Mouse (Mus musculus): ENCODE results near the gene Gm20721. TPM values are rescaled to one million over a fixed set of nuclear protein-coding genes. Genes with fewer than 3 reads are reported as not detected.
"Not testable (repeated sequence)": the region's sequence is repeated elsewhere in the genome, so short reads cannot be mapped to it uniquely, and the experiment has no call there.

Gene Gm20721
- polyA plus RNA-seq (2014; fragmentation: Nextera tagmentation; extraction: Ambion mirVana) = 8.1 and 9.1 TPM in 2 replicates

GRCm38 (mm10) chr2:174346612-174346998, at the start of gene Gm20721:
Gene Gm20721 (minus strand): TSS chr2:174346712.
- DNase-seq (ENCODE audit: low spot score) = no peak
- Histone ChIP-seq H3K36me3 (ENCODE audit: control insufficient read depth, insufficient read depth, low read length) (peaks cover 25% of the 10 kb centered on the region), H3K27me3 (ENCODE audit: control insufficient read depth, insufficient read depth, low read length) (no peaks in the 10 kb centered on the region), H3K4me1 (ENCODE audit: control insufficient read depth, insufficient read depth, low read length) (peaks cover 14% of the 10 kb centered on the region), H3K9me3 (ENCODE audit: control insufficient read depth, low read length) (no peaks in the 10 kb centered on the region), H3K27ac (ENCODE audit: low read depth, low read length) (no peak within 1 kb of the TSS), H3K9ac (ENCODE audit: low read length) (no peak within 1 kb of the TSS), H3K4me2 (ENCODE audit: low read depth) (no peak within 1 kb of the TSS), H3K4me3 (ENCODE audit: low read depth, low read length) (no peak within 1 kb of the TSS)
- WGBS = 94% methylated on average over 5 of the region's 5 CpGs
- ATAC-seq (ENCODE audit: insufficient read depth, low FRiP score, low TSS enrichment) = no peak

- 81% methylated on average over 5 of the region's 5 CpGs for WGBS
- Histone ChIP-seq H3K4me3 (ENCODE audit: low read depth, low read length) (no peak overlapping the region), H3K9ac (ENCODE audit: low read length) (no peak overlapping the region), H3K27ac (ENCODE audit: low read depth, low read length) (no peak overlapping the region), H3K27me3 (ENCODE audit: control insufficient read depth, insufficient read depth, low read length) (no peaks in the 10 kb centered on the region), H3K9me3 (ENCODE audit: control insufficient read depth, low read length) (no peaks in the 10 kb centered on the region), H3K4me2 (ENCODE audit: low read depth) (no peak overlapping the region), H3K36me3 (ENCODE audit: control insufficient read depth, insufficient read depth, low read length) (no peaks in the 10 kb centered on the region), H3K4me1 (ENCODE audit: control insufficient read depth, insufficient read depth, low read length) (no peaks in the 10 kb centered on the region)
- no peak for DNase-seq (ENCODE audit: low spot score)
- ATAC-seq (ENCODE audit: insufficient read depth, low FRiP score, low TSS enrichment) = no peak
Measured at GRCm38 (mm10) chr2:174393383-174393782, 46.9 kb upstream of the Gm20721 start.

- no peak overlapping the region for H3K4me3 ChIP-seq (ENCODE audit: low read depth, low read length)
- no peaks in the 10 kb centered on the region for H3K9me3 ChIP-seq (ENCODE audit: control insufficient read depth, low read length)
- no peak overlapping the region for H3K9ac ChIP-seq (ENCODE audit: low read length)
- DNase-seq (ENCODE audit: low spot score) (no peak), ATAC-seq (ENCODE audit: insufficient read depth, low FRiP score, low TSS enrichment) (no peak)
- H3K36me3 ChIP-seq (ENCODE audit: control insufficient read depth, insufficient read depth, low read length) = no peaks in the 10 kb centered on the region
- no peak overlapping the region for H3K4me2 ChIP-seq (ENCODE audit: low read depth)
- no peaks in the 10 kb centered on the region for H3K4me1 ChIP-seq (ENCODE audit: control insufficient read depth, insufficient read depth, low read length)
- H3K27ac ChIP-seq (ENCODE audit: low read depth, low read length) = no peak overlapping the region
- no peaks in the 10 kb centered on the region for H3K27me3 ChIP-seq (ENCODE audit: control insufficient read depth, insufficient read depth, low read length)
- 69% methylated on average over 9 of the region's 9 CpGs for WGBS
Measured at GRCm38 (mm10) chr2:174392554-174392953, 46.0 kb upstream of the Gm20721 start.

GRCm38 (mm10) chr2:174391936-174392335, 45.4 kb upstream of the Gm20721 start:
- Histone ChIP-seq H3K36me3 (ENCODE audit: control insufficient read depth, insufficient read depth, low read length) (no peaks in the 10 kb centered on the region), H3K27ac (ENCODE audit: low read depth, low read length) (no peak overlapping the region), H3K4me3 (ENCODE audit: low read depth, low read length) (no peak overlapping the region), H3K9ac (ENCODE audit: low read length) (no peak overlapping the region), H3K4me2 (ENCODE audit: low read depth) (no peak overlapping the region), H3K4me1 (ENCODE audit: control insufficient read depth, insufficient read depth, low read length) (no peaks in the 10 kb centered on the region), H3K9me3 (ENCODE audit: control insufficient read depth, low read length) (no peaks in the 10 kb centered on the region), H3K27me3 (ENCODE audit: control insufficient read depth, insufficient read depth, low read length) (no peaks in the 10 kb centered on the region)
- ATAC-seq (ENCODE audit: insufficient read depth, low FRiP score, low TSS enrichment) (no peak), DNase-seq (ENCODE audit: low spot score) (no peak)
- WGBS = 88% methylated on average over 3 of the region's 3 CpGs

- ATAC-seq (ENCODE audit: insufficient read depth, low FRiP score, low TSS enrichment) (no peak), DNase-seq (ENCODE audit: low spot score) (no peak)
- H3K9me3 ChIP-seq (ENCODE audit: control insufficient read depth, low read length) = no peaks in the 10 kb centered on the region
- no peak overlapping the region for H3K27ac ChIP-seq (ENCODE audit: low read depth, low read length)
- H3K9ac ChIP-seq (ENCODE audit: low read length) = no peak overlapping the region
- WGBS = 85% methylated on average over 9 of the region's 9 CpGs
- no peaks in the 10 kb centered on the region for H3K4me1 ChIP-seq (ENCODE audit: control insufficient read depth, insufficient read depth, low read length)
- H3K4me2 ChIP-seq (ENCODE audit: low read depth) = no peak overlapping the region
- H3K27me3 ChIP-seq (ENCODE audit: control insufficient read depth, insufficient read depth, low read length) = no peaks in the 10 kb centered on the region
- no peaks in the 10 kb centered on the region for H3K36me3 ChIP-seq (ENCODE audit: control insufficient read depth, insufficient read depth, low read length)
- no peak overlapping the region for H3K4me3 ChIP-seq (ENCODE audit: low read depth, low read length)
Measured at GRCm38 (mm10) chr2:174381021-174381420, 34.5 kb upstream of the Gm20721 start.

GRCm38 (mm10) chr2:174366571-174366970, 20.1 kb upstream of the Gm20721 start:
- Histone ChIP-seq H3K27me3 (ENCODE audit: control insufficient read depth, insufficient read depth, low read length) (no peaks in the 10 kb centered on the region), H3K4me3 (ENCODE audit: low read depth, low read length) (no peak overlapping the region), H3K9me3 (ENCODE audit: control insufficient read depth, low read length) (no peaks in the 10 kb centered on the region), H3K36me3 (ENCODE audit: control insufficient read depth, insufficient read depth, low read length) (no peaks in the 10 kb centered on the region), H3K4me1 (ENCODE audit: control insufficient read depth, insufficient read depth, low read length) (no peaks in the 10 kb centered on the region), H3K27ac (ENCODE audit: low read depth, low read length) (no peak overlapping the region), H3K4me2 (ENCODE audit: low read depth) (no peak overlapping the region), H3K9ac (ENCODE audit: low read length) (no peak overlapping the region)
- ATAC-seq (ENCODE audit: insufficient read depth, low FRiP score, low TSS enrichment) (no peak), DNase-seq (ENCODE audit: low spot score) (no peak)
- 87% methylated on average over 10 of the region's 10 CpGs for WGBS

- no peak overlapping the region for H3K9ac ChIP-seq (ENCODE audit: low read length)
- H3K4me2 ChIP-seq (ENCODE audit: low read depth) = no peak overlapping the region
- no peaks in the 10 kb centered on the region for H3K9me3 ChIP-seq (ENCODE audit: control insufficient read depth, low read length)
- 88% methylated on average over 4 of the region's 4 CpGs for WGBS
- no peak overlapping the region for H3K4me3 ChIP-seq (ENCODE audit: low read depth, low read length)
- no peak for DNase-seq (ENCODE audit: low spot score)
- no peak for ATAC-seq (ENCODE audit: insufficient read depth, low FRiP score, low TSS enrichment)
- H3K4me1 ChIP-seq (ENCODE audit: control insufficient read depth, insufficient read depth, low read length) = no peaks in the 10 kb centered on the region
- no peaks in the 10 kb centered on the region for H3K36me3 ChIP-seq (ENCODE audit: control insufficient read depth, insufficient read depth, low read length)
- H3K27me3 ChIP-seq (ENCODE audit: control insufficient read depth, insufficient read depth, low read length) = no peaks in the 10 kb centered on the region
- H3K27ac ChIP-seq (ENCODE audit: low read depth, low read length) = no peak overlapping the region
Measured at GRCm38 (mm10) chr2:174359656-174360055, 13.1 kb upstream of the Gm20721 start.

- ATAC-seq (ENCODE audit: insufficient read depth, low FRiP score, low TSS enrichment) = no peak
- Histone ChIP-seq H3K4me3 (ENCODE audit: low read depth, low read length) (no peak overlapping the region), H3K9me3 (ENCODE audit: control insufficient read depth, low read length) (no peaks in the 10 kb centered on the region), H3K27ac (ENCODE audit: low read depth, low read length) (no peak overlapping the region), H3K36me3 (ENCODE audit: control insufficient read depth, insufficient read depth, low read length) (no peaks in the 10 kb centered on the region), H3K4me2 (ENCODE audit: low read depth) (no peak overlapping the region), H3K9ac (ENCODE audit: low read length) (no peak overlapping the region), H3K27me3 (ENCODE audit: control insufficient read depth, insufficient read depth, low read length) (no peaks in the 10 kb centered on the region), H3K4me1 (ENCODE audit: control insufficient read depth, insufficient read depth, low read length) (no peaks in the 10 kb centered on the region)
- no peak for DNase-seq (ENCODE audit: low spot score)
- 88% methylated on average over 4 of the region's 4 CpGs for WGBS
Measured at GRCm38 (mm10) chr2:174358516-174358915, 12.0 kb upstream of the Gm20721 start.

- not testable (repeated sequence) for H3K9ac ChIP-seq (ENCODE audit: low read length); H3K4me2 ChIP-seq (ENCODE audit: low read depth); H3K27me3 ChIP-seq (ENCODE audit: control insufficient read depth, insufficient read depth, low read length); H3K9me3 ChIP-seq (ENCODE audit: control insufficient read depth, low read length); DNase-seq (ENCODE audit: low spot score); H3K27ac ChIP-seq (ENCODE audit: low read depth, low read length); H3K4me3 ChIP-seq (ENCODE audit: low read depth, low read length); ATAC-seq (ENCODE audit: insufficient read depth, low FRiP score, low TSS enrichment)
- peaks cover 14% of the 10 kb centered on the region for H3K4me1 ChIP-seq (ENCODE audit: control insufficient read depth, insufficient read depth, low read length)
- 93% methylated on average over 2 of the region's 2 CpGs for WGBS
- H3K36me3 ChIP-seq (ENCODE audit: control insufficient read depth, insufficient read depth, low read length) = peaks cover 23% of the 10 kb centered on the region
Measured at GRCm38 (mm10) chr2:174346999-174347668, 622 bp upstream of the Gm20721 start.
